Mouse (Mus musculus): ENCODE measurements at regions not wholly inside any gene's neighbourhood (a gene's known extent, or its start where the extent isn't known, plus 50 kb on each side); places are given as distances from the start of the nearest gene placed in this dataset.

DNA sequence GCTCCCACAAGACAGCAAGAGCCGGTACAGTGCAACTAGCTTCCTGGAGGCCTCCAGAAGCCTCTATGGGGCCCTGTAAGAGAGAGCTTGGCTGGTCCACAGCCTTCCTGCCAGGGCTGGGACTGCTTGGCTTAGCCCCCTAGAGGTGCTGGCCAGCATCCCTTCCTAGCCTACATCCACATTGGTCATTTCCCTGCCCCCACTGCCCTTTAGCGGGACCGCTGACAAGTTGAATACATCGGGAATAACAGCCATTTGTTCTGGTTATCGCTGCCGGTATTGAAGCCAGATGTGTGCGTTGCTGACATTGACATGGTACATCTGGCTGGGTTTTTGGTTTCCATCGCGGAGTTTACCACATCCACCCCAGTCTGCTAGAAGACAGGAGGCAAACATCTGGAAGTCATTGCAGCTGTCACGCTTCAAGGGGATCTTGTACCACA lies 519.0 kb upstream of the Adam5 start:
- TF ChIP-seq CTCF (IDR thresholded peaks at IDR 0.05; ENCODE audit: extremely low read depth, insufficient read depth, insufficient read length, insufficient replicate concordance) = no peak
- no peak for TF ChIP-seq POLR2A (IDR thresholded peaks at IDR 0.05; ENCODE audit: low read depth, low read length)
